Mouse (Mus musculus) thymus, postnatal 4 days (tissue): ENCODE results near the gene Coq8b.
A peak's percentile ranks its signal among the peaks of the same experiment; 100 is the strongest.

Source experiments
- DNase-seq: peaks from one replicate; pipeline ENCODE4 v3.0.0; 2021

Coq8b gene

GRCm38 (mm10) chr7:27230781-27231180, 2.0 kb upstream of the Coq8b start:
- DNase-seq: peak; percentile 50

GRCm38 (mm10) chr7:27231693-27232331, 1.0 kb upstream of the Coq8b start:
- DNase-seq: no peak

DNA sequence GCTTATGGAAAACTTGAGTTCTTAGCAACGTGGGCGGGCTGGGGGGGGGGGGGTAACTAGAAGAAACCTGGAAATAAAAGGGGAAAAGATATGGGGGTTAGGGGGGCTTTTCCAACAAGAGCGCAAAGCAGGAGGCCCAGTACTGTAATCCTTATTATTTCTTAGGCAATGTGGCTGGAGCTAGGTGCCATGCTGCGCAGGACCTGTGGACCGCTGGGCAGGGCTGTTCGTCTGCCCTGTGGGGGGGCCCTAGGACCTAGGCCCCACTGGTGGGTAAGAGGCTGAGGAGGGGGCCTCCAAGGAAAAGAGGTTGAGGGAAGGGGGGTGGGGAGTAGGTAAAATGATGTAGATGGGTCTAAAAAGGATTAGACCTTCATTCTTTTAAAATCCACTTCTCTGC, 477 bp downstream of the Coq8b start:
- DNase-seq: peak; percentile 32

DNA sequence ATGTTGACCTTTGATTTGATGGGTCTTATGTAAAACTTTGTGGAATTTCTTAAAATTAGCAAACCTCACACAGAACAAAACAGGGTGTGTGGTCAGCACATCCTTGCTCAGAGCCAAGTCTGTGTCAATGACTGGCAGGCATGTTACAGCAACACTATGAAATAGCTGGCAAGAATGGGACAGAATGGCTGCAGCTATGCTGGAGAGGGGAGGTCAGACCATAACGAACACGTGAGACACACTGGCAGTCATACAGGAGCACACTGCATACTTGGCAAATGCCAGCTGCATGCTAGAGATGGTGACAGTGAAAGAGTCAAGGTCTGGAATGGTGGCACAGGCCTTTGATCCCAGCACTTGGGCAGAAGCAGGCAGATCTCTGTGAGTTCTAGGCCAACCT, 2.9 kb downstream of the Coq8b start:
- DNase-seq: no peak

- DNase-seq: no peak
Measured at GRCm38 (mm10) chr7:27237527-27237926, 4.7 kb downstream of the Coq8b start.

DNA sequence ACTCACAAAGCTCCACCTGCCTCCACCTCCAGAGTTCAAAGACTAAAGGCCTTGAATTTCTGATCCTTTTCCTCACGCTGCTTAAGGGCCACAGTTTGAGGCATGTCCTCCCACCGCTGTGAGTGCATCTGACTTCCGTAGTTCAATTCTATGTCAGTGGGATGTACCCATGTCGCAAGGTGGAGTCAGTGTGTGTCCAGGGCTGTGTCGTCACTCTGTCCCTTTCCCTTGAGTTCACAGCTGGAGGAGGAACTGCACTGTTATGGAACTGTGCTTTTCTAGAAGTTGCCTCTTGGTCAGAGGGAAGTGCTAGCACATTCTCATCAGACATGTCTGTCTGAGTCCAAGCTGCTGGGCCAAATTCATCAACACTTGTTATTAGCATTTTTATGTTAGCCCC, 5.7 kb downstream of the Coq8b start:
- DNase-seq: no peak

GRCm38 (mm10) chr7:27243211-27243610, 10.4 kb downstream of the Coq8b start:
- DNase-seq: no peak

GRCm38 (mm10) chr7:27244088-27244487, 11.3 kb downstream of the Coq8b start:
- peak; percentile 65 for DNase-seq

DNA sequence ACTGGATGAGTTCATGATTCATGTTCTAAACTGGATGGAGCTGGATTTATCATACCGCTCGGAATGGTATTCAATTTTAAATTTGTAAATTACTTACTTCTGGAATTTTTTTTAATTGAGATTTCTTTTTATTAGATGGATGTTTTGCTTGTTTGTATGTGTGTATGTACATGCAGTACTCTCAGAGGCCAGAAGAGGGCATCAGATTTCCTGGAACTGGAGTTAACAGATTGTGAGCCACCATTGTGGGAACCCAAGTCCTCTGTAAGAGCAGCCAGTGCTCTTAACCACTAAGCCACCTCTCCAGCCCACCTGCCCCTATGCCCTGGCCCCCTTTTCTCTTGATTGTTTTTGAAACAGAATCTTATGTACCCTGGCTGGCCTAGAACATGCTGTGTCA, 16.3 kb downstream of the Coq8b start:
- DNase-seq: peak; percentile 59

DNA sequence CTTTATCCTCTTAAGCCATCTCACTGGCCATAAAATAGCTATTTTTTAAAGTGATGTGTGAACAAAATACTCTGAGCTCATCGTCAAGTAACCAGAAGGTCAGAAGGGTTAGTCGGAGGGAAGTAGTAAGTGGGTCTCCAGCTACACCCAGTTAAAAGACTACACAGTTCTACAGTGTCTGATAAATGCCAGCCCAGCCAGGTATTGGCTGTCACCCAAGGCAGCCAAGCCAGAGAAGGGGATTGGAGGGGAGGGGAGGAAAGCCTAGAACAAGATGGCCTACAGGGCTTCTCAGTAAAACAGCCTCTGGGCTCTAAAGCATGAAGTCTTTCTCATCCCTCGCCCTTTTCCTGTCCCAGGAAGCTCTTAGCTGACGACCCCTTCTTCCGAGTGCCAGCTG, 17.1 kb downstream of the Coq8b start:
- no peak for DNase-seq

DNA sequence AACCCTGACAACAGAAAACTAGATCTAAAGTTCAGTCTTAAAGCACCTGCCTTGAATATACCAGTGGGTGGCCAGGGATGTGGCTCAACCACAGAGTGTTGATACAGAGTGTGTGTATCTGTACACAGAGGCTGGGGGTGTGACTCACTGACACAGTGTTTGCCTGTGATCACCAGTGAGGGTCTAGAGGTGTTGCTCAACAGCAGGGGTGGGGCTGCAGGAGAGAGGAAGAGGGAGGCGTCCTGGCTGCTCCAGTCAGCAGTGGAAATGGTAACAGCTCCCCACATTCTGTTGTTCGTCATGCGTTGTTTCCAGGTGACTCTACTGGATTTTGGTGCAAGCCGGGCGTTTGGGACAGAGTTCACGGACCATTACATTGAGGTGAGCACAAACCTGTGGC, 19.1 kb downstream of the Coq8b start:
- DNase-seq: no peak

GRCm38 (mm10) chr7:27255721-27256120, 22.9 kb downstream of the Coq8b start:
- peak; percentile 26 for DNase-seq

DNA sequence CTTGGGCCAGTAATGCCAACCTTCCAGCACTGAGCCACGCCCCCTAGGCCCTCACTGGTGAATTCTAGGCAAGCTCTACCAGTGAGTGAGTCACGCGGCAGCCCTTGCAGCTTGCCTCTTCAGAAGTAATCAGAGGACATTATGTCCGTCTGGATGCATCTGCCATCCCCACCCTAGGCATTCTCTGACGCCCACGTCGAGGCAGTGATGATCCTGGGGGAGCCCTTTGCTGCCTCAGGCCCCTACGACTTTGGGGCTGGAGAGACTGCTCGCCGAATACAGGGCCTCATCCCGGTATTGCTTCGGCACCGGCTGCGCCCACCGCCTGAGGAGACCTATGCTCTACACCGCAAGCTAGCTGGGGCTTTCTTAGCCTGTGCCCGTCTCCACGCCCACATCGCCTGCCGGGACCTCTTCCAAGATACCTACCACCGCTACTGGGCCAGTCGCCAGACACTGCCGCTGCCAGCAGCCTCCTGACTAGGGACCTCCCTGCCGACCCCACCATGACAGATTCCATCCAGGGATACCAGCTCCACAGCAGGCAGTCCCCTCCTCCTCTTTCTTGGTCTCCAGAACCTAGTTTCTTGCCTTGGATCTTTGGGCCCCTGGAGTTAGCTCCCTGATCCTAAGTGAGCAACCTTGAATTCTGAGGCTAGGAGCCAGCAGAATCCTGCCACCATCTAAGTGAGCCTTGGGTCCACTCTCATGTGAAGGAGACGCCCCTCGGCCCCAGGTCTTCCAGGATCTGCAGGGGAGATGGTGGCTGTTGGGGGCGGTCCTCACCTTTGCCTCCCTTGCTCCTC, 24.4 kb downstream of the Coq8b start:
- DNase-seq: peak; percentile 22

DNA sequence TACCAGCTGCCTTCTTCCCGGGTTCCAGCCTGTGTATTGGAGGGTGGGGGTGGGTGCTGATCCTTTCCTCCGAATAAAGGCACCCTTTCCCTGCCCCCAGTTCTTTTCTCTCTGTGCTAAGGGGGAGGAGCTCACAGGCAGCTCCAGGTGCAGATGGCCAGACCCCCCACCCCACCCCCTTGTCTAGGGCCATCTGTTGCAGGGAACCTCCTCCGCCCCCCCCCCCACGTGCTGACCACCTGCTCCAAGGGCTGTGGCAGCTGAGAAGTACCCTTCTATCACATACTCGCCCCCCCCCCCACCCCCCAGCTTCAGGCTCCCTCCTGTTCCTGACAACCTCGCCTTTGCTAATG, 25.0 kb downstream of the Coq8b start:
- DNase-seq: no peak

DNA sequence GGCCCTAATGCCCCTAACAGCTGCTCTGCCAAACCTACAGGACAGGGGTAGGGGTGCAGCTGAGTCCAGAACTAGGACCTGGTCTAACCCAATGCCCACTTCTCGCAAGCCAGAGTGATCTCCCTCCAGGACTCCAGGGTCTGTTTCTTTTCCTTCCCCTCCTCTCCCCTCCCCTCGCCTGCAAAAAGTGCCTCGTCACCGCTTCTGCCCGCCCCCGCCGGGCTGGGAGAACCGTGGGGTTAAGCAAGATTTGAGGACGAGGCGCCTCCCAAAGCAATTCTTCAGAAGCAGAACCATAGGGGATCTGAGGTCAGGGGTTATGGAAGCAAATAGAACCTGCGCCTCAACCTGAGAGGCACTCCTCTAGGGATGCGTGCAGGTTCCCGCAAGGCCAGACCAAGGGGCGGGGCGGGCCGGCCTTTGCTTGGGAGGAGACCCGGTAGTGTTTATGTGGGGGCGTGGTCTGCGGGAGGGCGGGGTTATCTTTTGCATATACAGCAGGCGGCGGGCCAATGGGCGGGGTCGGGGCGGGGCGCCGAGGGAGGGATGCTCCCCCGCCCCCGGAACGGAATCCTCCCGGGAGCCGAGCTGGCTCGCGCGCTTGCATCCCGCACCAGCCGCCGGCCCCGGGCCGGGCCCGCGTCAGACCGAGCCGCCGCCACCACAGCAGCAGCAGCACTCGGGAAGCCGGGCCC, 25.5 kb downstream of the Coq8b start, which contains the start of gene Numbl:
Numbl (plus strand) TSS at position 229 of the 695 bp plus-strand sequence.
- peak; percentile 96 for DNase-seq

- DNase-seq: peak; percentile 33
Measured at GRCm38 (mm10) chr7:27259271-27259721, 26.5 kb downstream of the Coq8b start.

- DNase-seq: no peak
Measured at GRCm38 (mm10) chr7:27259771-27260170, 26.9 kb downstream of the Coq8b start.

DNA sequence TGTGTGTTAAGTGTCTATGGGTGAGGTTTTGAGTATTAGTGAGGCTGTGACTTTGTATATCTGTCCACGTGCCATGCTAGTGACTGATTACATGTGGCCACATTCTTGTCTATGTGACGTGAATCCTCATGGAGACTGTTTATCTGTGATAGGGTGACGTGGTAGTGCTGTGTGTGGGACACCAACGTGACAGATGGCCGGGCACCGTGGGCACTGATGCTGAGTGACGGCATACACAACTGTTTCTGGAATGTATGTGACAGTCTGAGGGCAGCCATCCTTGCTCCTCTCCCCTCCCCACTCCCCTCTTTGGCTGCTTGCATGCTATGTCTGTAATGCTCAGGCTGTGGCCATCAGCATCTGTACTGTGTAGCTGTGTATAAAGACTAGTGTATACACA, 28.0 kb downstream of the Coq8b start:
- no peak for DNase-seq

- DNase-seq: no peak
Measured at GRCm38 (mm10) chr7:27261888-27262287, 29.1 kb downstream of the Coq8b start.

- DNase-seq: no peak
Measured at GRCm38 (mm10) chr7:27264761-27265160, 31.9 kb downstream of the Coq8b start.

- DNase-seq: no peak
Measured at GRCm38 (mm10) chr7:27266515-27267128, 33.8 kb downstream of the Coq8b start.

GRCm38 (mm10) chr7:27271423-27271822, 38.6 kb downstream of the Coq8b start:
- no peak for DNase-seq

DNA sequence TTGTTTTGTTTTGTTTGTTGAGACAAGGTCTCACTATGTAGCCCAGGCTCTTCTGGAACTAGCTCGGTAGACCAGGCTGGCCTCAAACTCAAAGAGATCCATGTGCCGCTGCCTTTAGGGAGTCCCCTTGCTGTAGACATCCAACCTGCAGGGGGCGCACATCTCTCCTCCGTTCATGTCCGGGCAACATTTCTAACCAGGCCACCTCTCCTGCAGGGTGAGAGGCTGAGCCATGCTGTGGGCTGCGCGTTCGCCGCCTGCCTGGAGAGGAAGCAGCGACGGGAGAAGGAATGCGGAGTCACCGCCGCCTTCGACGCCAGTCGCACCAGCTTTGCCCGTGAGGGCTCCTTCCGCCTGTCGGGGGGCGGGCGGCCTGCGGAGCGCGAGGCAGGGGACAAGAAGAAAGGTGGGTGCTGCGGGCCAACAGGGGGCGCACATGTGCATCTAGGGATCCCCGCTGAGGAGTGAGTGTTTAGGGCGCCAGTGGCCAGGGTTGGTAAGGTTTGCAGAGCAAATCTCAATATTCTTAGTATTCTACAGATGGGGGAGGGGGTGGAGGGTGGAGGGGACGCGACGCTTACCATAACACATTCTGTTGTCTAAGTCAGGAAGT, 41.0 kb downstream of the Coq8b start:
- DNase-seq: peak; percentile 72
